Mouse (Mus musculus): ENCODE results near the gene Dst. TPM values are rescaled to one million over a fixed set of nuclear protein-coding genes. Genes with fewer than 3 reads are reported as not detected.

The Dst gene
- total and polyA plus RNA-seq, 3 experiments = 9.1 to 28.0 (median 20.5) TPM

DNA sequence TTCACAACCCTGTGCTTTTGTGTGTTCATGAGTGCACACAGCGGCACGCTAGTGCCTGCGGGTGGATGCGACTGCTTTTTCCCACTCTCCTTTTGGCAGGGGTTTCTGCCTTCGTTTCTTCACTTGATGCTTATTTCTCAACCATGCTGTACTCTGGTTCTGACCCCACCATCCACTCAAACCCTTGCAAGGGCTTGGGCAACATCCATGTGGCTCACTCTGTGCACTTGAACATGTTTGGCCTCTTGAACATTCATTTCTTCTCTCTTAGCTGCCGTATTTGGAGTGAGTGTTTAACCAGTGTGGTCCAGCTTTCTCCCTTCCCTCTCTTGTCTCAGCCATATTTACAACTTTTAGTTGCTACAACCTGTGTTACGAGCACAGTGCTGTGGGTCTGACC is 236.8 kb downstream of the Dst start:
- in situ Hi-C loops (cut with MboI; ENCODE audit: low pct_ligation_motif_present, low pct_unique_long_range_greater_than_20kb, low sequenced_read_pairs) = no loop called here
- no peak overlapping the region for H3K9ac ChIP-seq (ENCODE audit: insufficient read depth, low read depth)
- peaks cover 0 to 3% of the 10 kb centered on the region in 2 experiments; a peak in 1 of 4 replicates for H3K4me1 ChIP-seq (ENCODE audit: control insufficient read depth in 1 of 2, insufficient read depth in 2 of 2)
- dilution Hi-C loops (cut with MboI; ENCODE audit: extremely low pct_ligation_motif_present, extremely low pct_unique_long_range_greater_than_20kb, low sequenced_read_pairs) = no loop called here
- peaks cover 3% of the 10 kb centered on the region for H3K9me3 ChIP-seq (replicated peaks; ENCODE audit: low read length)
- H3K27me3 ChIP-seq (replicated peaks) = no peaks in the 10 kb centered on the region
- no peaks in the 10 kb centered on the region for H3K79me2 ChIP-seq (replicated peaks; ENCODE audit: control insufficient read depth, extremely low read depth, insufficient read depth, poor library complexity, severe bottlenecking)
- DNase-seq (ENCODE audit: extremely low read depth) = no peak
- TF ChIP-seq ZNF384 (IDR thresholded peaks at IDR 0.05; ENCODE audit: low read depth, low read length) = no peak
- TF ChIP-seq MXI1 (IDR thresholded peaks at IDR 0.05; ENCODE audit: low read depth, low read length) = no peak
- TF ChIP-seq NELFE (IDR thresholded peaks at IDR 0.05; ENCODE audit: low read depth, low read length) = no peak
- no peak for TF ChIP-seq USF2 (conservative IDR thresholded peaks at IDR 0.05; ENCODE audit: low read depth, low read length)
- TF ChIP-seq SMC3 (IDR thresholded peaks at IDR 0.05; ENCODE audit: low read depth, low read length) = no peak
- no peak for TF ChIP-seq RAD21 (IDR thresholded peaks at IDR 0.05; ENCODE audit: low read depth, low read length)
- TF ChIP-seq USF1 (IDR thresholded peaks at IDR 0.05; ENCODE audit: low read depth, low read length) = no peak
- TF ChIP-seq HCFC1 (IDR thresholded peaks at IDR 0.05; ENCODE audit: low read depth, low read length) = no peak
- no peak for TF ChIP-seq UBTF (IDR thresholded peaks at IDR 0.05; ENCODE audit: low read depth, low read length)
- TF ChIP-seq EP300 (IDR thresholded peaks at IDR 0.05; ENCODE audit: low read length) = no peak
- no peak for TF ChIP-seq POLR2AphosphoS2 (IDR thresholded peaks at IDR 0.05; ENCODE audit: low read depth, low read length)
- no peak for TF ChIP-seq MAX (IDR thresholded peaks at IDR 0.05; ENCODE audit: low read length)
- no peak for TF ChIP-seq JUND (conservative IDR thresholded peaks at IDR 0.05; ENCODE audit: low read depth, low read length)
- TF ChIP-seq CTCF (conservative IDR thresholded peaks at IDR 0.05 in 1 of 2, IDR thresholded peaks at IDR 0.05 in 1 of 2; ENCODE audit: low read depth in 2 of 2, low read length in 2 of 2) = no peak
- no peak for TF ChIP-seq BHLHE40 (IDR thresholded peaks at IDR 0.05; ENCODE audit: low read depth, low read length)
- TF ChIP-seq CHD1 (IDR thresholded peaks at IDR 0.05; ENCODE audit: low read depth, low read length) = no peak
- no peak for TF ChIP-seq MAZ (IDR thresholded peaks at IDR 0.05; ENCODE audit: low read depth, low read length)
- H3K4me3 ChIP-seq (replicated peaks in 1 of 3; ENCODE audit: low read depth in 2 of 3, low read length in 2 of 3, poor library complexity in 1 of 3) = no peak overlapping the region
- H3K27ac ChIP-seq (ENCODE audit: insufficient read depth, low read depth) = no peak overlapping the region
- no peak overlapping the region for H3K4me2 ChIP-seq (ENCODE audit: insufficient read depth, low read depth, poor library complexity, severe bottlenecking)
- peaks cover 0 to 25% of the 10 kb centered on the region in 2 experiments for H3K36me3 ChIP-seq (replicated peaks in 1 of 2; ENCODE audit: control insufficient read depth in 1 of 2, insufficient read depth in 1 of 2, low read length in 1 of 2)

- DNase-seq (ENCODE audit: extremely low read depth) = no peak
- peaks cover 0 to 29% of the 10 kb centered on the region in 2 experiments for H3K36me3 ChIP-seq (replicated peaks in 1 of 2; ENCODE audit: control insufficient read depth in 1 of 2, insufficient read depth in 1 of 2, low read length in 1 of 2)
- in situ Hi-C loops (cut with MboI; ENCODE audit: low pct_ligation_motif_present, low pct_unique_long_range_greater_than_20kb, low sequenced_read_pairs) (no loop called here), dilution Hi-C loops (cut with MboI; ENCODE audit: extremely low pct_ligation_motif_present, extremely low pct_unique_long_range_greater_than_20kb, low sequenced_read_pairs) (no loop called here)
- no peak overlapping the region for H3K4me3 ChIP-seq (replicated peaks in 1 of 3; ENCODE audit: low read depth in 2 of 3, low read length in 2 of 3, poor library complexity in 1 of 3)
- peaks cover 3% of the 10 kb centered on the region for H3K9me3 ChIP-seq (replicated peaks; ENCODE audit: low read length)
- no peaks in the 10 kb centered on the region for H3K27me3 ChIP-seq (replicated peaks)
- H3K4me2 ChIP-seq (ENCODE audit: insufficient read depth, low read depth, poor library complexity, severe bottlenecking) = no peak overlapping the region
- H3K4me1 ChIP-seq (ENCODE audit: control insufficient read depth in 1 of 2, insufficient read depth in 2 of 2) = peaks cover 6 to 27% of the 10 kb centered on the region in 2 experiments
- no peaks in the 10 kb centered on the region for H3K79me2 ChIP-seq (replicated peaks; ENCODE audit: control insufficient read depth, extremely low read depth, insufficient read depth, poor library complexity, severe bottlenecking)
- no peak for TF ChIP-seq ZMIZ1 (IDR thresholded peaks at IDR 0.05; ENCODE audit: low read depth, low read length)
- no peak for TF ChIP-seq HCFC1 (IDR thresholded peaks at IDR 0.05; ENCODE audit: low read depth, low read length)
- no peak for TF ChIP-seq BHLHE40 (IDR thresholded peaks at IDR 0.05; ENCODE audit: low read depth, low read length)
- no peak overlapping the region for H3K27ac ChIP-seq (ENCODE audit: insufficient read depth, low read depth)
- no peak overlapping the region for H3K9ac ChIP-seq (ENCODE audit: insufficient read depth, low read depth)
Observed at GRCm38 (mm10) chr1:34148039-34148438, 240.0 kb downstream of the Dst start.
